Mouse (Mus musculus): ENCODE measurements around the gene Kif14.

The Kif14 gene

DNA sequence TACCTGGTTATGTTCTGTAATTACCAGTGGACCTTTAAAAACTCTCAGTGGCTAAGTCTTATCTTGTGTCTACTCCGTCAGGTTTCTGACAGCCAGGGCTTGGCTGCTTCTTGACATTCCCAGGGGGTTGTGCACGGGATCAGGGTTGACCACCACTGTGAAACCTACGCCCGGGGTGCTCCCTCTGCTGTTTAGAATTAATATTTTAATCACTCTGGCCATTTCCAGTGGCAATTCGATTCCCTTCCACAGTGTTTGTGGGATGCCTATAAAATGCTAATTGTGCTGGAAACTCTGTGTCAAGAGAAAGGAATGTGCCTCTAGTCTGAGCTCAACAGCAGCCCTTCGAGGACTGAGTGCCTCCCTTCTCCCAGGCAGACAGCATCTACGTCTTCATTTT lies 89.7 kb downstream of the Kif14 start:
- in situ Hi-C loops (cut with MboI), result loop anchor here (10.0 to 25.0 kb wide), 2 partner anchors 179 to 1481 kb away; no protein-coding TSS in a partner anchor

DNA sequence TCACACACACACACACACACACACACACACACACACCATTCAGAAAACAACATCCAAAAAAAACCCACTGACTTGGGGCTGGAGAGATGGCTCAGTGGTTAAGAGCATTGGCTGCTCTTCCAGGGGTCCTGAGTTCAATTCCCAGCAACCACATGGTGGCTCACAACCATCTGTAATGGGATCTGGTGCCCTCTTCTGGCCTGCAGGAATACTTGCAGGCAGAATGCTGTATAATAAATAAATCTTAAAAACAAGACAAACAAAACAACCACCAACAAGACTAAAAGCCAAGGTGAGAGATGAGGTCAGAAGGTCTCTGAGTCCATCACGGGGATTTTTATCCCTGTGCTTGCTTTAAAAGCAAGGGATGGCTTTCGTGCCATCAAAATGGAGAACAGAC lies 90.5 kb downstream of the Kif14 start:
- in situ Hi-C loops (cut with MboI), result loop anchor here (10.0 to 25.0 kb wide), 2 partner anchors 178 to 1481 kb away; no protein-coding TSS in a partner anchor

DNA sequence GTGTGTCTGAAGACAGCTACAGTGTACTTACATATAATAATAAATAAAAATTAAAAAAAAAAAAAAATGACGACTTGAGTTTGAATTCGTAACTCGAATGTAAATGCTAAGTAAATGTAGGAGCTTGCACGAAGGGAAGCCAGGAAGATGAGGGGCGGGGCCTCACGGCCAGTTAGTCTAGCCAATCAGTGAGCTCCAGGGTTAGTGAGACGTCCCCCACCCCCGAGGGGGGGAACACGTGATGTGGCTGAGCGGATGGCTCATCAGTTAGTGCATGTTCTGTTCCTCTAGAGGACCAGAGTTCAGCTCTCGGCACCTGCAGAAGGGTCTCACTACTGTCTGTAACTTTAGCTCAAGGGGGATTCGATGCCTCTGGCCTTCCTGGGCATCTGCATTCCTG lies 91.3 kb downstream of the Kif14 start:
- in situ Hi-C loops (cut with MboI), result loop anchor here (10.0 to 25.0 kb wide), 2 partner anchors 177 to 1480 kb away; no protein-coding TSS in a partner anchor

DNA sequence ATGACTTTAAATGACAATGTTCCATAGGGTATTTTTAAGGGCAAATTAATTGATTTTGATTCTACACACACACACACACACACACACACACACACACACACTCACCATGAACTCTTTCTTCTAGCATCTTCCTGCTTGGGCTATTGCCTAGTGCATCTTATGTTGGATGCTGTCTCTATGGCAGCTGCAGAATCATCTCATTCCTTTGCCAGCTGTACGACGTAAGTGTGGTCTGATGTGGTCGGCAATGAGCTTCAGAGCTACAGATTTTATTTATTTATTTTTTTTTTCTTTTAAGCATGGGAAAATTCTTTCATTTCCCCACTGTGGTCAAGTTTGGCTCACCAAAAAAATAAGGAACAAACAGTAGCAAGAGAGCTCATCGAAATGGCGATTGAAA lies 92.6 kb downstream of the Kif14 start:
- in situ Hi-C loops (cut with MboI), result loop anchor here (10.0 to 25.0 kb wide), 2 partner anchors 176 to 1479 kb away; no protein-coding TSS in a partner anchor

DNA sequence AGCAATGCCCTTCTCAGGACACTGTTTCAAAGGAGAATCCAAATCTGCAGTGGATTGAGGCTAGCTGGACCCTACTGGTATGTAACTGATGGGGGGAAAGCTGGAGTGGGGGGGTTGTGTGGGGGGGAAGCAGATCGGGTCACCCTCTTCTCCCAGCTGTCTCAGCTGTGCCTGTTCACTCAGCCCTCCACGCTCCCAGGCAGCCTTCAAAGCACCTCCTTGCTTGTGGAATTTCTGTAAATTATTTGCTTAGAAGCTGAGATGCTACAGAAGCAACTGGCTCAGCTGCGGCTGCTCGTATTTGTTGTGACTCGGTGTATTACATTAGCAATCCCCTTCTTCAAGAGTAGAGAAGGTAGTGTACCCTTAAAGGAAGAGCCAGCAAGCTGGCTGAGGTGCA lies 93.1 kb downstream of the Kif14 start:
- in situ Hi-C loops (cut with MboI), result loop anchor here (10.0 to 25.0 kb wide), 2 partner anchors 176 to 1478 kb away; no protein-coding TSS in a partner anchor

DNA sequence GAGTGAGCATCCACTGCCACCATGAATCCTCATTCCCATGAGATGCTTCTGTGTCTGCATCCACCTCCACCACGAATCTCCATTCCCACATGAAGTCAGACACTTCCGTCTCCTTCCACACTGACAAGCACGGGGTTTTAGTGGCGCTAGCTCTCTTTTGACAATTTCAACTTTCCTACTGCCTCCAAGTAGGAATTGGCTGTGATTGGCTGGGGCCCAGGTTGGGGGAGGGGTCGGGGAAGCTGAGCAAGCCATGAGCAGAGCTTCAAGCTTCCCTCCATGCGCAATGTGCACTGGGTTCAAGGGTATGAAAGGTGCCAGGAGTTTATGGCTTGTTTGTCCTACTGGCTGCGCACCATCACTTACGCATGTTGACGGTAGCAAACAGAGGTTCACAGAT lies 93.6 kb downstream of the Kif14 start:
- in situ Hi-C loops (cut with MboI), result loop anchor here (10.0 to 25.0 kb wide), 2 partner anchors 175 to 1478 kb away; no protein-coding TSS in a partner anchor

DNA sequence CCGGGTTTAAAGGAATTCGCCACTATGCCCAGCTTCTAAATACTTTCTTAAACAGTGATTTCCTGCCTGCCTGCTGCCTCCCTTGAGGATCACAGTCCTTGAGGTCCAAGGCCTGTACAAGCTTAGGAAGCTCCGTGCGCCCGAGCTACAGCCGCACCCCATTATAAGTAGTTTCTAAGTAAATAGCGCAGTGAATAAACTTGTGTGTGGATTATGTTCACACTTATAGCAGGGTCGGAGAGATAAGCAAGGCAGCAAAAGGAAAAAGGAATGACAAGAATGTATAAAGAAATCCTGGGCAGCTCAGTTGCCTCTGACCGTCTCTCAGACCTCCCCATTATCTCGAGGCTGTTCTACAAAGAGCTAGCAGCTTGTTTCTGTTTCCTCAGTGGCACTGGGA lies 95.7 kb downstream of the Kif14 start:
- in situ Hi-C loops (cut with MboI), result loop anchor here (25.0 kb wide), 1 partner anchor 1475 kb away; no protein-coding TSS in a partner anchor

DNA sequence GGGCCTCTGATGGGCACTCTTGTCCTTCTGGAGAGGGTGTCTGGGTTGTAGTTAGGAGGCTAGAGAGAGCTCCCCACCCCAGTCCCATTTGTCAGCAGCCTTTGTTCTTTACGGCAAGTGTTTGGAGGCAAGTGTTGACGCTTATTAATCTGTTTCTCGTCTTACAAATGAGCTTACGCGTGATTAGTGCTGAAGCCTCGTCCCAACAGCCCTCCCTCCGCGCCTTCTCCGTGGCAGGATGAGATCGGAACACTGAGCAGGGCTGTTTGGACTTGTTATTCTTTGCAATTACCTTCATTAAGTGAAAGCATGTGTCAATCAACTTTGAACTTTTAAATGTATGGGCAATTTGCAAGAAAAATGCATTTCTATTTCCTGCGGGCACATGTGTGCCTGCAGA lies 97.0 kb downstream of the Kif14 start:
- in situ Hi-C loops (cut with MboI), result loop anchor here (25.0 kb wide), 1 partner anchor 1474 kb away; no protein-coding TSS in a partner anchor

DNA sequence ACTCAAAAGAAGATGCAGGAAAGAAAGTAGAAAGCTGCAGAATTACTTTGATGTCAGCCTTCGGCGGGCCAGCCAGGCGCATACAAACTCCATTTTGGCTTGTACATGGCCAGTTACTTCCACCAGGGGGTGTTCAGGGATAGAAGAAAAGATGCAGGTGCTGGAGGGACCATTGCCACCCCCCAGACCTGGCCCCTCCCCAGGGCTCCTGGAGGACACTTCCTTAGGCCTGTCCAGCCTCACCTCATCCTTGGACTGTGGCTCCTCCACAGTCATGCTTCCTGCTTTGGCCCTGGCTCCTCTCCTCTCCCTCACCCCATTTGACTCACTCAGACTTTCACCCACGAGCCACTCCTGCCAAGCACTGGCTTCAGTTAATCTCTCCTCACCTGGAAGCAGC lies 98.8 kb downstream of the Kif14 start:
- in situ Hi-C loops (cut with MboI), result loop anchor here (25.0 kb wide), 1 partner anchor 1472 kb away; no protein-coding TSS in a partner anchor

DNA sequence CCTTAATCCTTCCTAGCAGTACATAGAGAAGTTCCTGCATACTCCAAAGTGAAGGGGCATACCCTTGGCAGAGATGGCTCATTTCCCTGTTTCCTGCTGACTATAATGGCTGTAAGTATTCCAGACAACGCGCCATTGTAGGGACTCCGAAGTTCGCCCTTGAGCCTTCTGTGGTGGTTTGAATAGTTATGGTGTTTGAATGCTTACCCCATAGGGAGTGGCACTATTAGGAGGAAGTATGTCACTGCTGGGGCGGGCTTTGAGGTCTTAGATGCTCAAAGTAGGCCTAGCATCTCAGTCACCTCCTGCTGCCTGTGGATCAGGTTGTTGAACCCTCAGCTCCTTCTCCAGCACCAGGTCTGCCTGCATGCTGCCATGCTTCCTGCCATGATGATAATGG lies 100.2 kb downstream of the Kif14 start:
- in situ Hi-C loops (cut with MboI), result loop anchor here (25.0 kb wide), 1 partner anchor 1471 kb away; no protein-coding TSS in a partner anchor

DNA sequence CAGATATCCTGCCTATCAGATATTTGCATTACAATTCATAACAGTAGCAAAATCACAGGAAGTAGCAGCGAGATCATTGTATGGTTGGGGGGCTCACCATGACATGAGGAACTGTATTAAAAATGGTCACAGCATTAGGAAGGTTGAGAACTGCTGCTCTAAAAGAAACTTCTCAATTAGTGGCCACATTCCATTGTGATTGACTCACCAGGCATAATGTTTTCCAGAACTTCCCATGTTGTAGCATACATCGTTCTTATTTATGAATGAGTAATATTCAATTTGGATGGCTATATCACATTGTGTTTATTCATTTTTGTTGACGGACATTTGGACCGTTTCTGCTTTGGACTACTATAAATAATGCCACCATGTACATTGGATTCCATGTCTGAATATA lies 101.5 kb downstream of the Kif14 start:
- in situ Hi-C loops (cut with MboI), result loop anchor here (25.0 kb wide), 1 partner anchor 1470 kb away; no protein-coding TSS in a partner anchor

DNA sequence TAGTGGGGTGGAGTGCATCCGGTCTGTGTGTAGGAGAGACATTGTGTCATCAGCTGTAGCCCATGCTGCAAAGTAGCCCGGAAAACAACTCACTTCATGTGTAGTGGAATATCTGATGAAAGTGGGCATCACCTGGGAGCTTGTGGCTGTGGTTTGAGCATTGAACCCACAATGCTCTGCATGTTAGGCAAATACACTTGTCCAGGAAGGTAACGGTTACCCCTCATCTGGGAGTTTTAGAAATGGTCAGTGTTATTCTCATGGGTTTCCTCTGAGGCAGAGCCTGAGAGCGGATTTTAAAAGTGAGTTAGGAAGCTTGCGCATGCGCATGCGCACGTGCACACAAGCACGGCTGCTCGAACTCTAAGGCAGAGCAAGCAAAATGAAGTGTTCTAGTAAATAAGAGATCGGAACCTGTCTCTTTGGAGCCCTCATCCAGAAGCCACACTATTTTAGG lies 102.6 kb downstream of the Kif14 start:
- in situ Hi-C loops (cut with MboI), result loop anchor here (25.0 kb wide), 1 partner anchor 1469 kb away; no protein-coding TSS in a partner anchor

DNA sequence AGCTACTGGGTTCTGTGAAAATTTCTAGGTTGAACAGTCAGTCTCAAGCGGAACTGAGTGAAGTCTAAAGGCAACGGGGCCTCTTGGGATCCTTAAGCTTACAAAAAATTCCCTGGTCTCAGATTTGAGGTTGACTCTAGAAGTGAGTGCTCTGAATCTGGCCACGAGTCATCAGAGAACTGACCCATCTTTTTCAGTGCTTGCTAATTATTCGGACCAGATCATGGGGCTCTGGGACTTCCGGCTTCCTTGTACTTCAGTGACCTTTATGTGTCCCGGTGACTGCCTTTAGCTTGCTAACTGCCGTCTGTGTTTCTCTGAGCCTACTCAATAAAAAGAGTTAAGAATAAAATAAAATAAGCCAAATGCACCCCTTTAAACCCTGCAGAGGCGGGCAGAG lies 103.1 kb downstream of the Kif14 start:
- in situ Hi-C loops (cut with MboI), result loop anchor here (25.0 kb wide), 1 partner anchor 1468 kb away; no protein-coding TSS in a partner anchor

DNA sequence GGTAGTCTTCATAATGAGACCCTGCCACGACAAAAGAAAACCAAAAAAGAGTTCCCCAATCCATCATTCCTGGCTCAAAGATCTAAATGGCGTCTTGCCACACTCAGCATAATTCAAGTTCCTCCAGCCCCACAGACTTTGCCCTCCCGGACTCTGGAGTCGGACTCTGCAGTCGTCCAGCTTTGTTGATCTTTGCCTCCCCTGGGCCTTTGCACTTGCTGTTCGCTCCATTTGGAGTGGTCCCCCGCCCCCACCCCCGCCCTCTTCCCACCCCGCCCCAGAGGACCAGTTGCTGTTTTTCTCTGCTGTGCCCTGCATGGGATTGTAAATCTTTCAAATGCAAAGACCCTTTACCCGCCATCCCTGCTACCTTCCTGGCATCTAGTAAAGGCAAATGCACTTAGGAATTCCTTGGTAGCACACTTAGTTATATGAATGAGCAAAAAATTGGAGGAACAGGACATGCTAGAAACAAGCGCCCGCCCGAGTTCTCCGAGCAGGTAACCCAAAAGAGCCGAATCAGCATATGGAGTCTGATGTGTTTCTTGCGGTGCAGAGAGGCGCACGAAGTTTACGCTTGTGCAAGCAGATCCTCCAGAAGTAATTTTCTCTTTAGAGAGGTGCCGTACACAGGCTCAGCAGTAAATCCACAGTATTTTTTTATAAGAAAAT lies 103.6 kb downstream of the Kif14 start:
- in situ Hi-C loops (cut with MboI), result loop anchor here (25.0 kb wide), 1 partner anchor 1468 kb away; no protein-coding TSS in a partner anchor

DNA sequence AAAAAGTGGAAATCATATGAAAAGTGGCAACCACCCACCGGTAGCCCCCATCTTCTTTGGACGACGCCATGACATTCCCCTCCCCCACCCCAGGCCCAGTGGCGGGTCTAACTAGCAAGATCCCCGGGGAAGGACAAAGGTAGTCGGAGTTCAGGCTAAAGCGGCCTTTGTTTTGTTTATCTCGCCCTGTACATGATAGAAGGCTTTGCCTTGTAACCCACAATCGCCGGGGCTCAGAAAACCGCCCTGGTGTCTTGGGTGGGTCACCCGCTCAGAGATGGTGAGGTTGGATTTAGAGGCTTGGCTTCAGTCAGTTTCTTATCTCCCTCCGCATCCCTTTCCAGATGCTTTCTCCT lies 104.1 kb downstream of the Kif14 start:
- in situ Hi-C loops (cut with MboI), result loop anchor here (25.0 kb wide), 1 partner anchor 1467 kb away; no protein-coding TSS in a partner anchor

DNA sequence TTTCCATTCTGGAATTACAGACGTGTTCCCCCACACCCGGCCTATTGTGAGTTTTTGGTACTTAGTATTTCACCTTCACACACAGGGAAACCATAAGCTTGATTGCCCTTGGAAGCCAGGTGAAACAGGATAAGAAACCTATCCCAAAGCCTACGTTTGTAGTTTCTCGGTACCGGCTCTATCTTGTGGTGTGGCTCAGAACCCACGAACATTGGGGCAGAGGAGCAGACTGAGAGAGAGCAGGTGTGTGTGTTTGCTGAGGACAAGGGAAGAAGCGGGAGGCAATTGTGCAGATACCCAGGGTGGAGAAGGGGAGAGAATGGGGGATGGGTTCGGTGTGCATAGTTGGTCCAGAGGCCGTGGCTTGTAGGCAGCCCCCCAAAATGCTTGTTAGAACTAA lies 104.8 kb downstream of the Kif14 start:
- in situ Hi-C loops (cut with MboI), result loop anchor here (25.0 kb wide), 1 partner anchor 1466 kb away; no protein-coding TSS in a partner anchor

DNA sequence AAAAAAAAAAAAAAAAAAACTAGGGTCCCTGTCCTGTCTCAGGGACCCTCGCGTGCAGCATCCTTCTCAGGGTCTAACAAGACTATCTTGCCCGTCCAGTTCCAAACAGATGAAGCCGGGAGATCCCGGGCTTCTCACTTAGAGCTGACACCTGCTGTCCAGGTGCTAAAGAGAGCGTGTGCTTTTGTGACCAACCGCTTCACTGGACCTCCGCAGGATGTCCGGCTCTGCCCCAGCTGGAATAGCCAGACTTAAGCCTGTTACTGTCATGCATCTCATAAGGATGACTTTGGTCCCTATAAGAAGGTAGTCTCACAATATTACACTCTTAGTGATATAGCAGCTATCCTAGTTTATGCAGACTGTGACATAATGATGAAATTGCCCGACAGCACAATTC lies 105.4 kb downstream of the Kif14 start:
- in situ Hi-C loops (cut with MboI), result loop anchor here (25.0 kb wide), 1 partner anchor 1466 kb away; no protein-coding TSS in a partner anchor

DNA sequence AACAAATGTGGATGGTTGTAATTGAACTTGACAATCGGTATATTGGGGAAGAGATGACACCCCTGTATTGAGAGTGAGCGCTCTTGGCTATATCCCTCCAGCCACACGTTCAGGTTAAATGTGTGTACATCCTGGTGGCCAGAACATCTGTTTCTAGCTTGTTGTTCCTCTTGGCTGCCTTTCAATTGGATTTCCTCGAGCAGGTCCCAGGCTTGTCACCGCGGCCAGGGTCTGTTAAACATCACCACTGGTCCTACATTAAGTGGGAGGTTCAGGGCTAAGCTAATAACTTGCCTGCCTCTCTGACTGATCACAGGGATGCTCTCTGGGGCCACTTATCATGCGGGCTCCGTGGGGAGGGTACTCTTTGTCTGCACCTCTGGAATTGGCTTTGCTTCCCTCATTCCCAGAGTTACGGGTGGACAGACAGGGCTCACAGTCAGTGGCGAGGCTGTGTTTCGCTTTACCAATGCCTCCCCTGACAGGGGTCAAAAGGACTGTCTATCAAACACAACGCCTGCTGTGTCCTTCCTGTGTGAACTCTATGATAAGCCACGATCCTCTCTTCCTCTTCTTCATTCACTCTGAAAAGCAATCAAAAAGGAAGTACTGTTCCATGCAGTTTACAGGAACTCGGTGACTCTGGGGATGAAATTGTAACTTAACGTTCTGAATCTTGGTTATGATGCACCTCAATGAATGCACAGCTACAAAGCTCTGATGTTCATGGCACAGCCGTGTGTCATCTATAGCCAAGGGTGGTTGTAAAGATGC lies 111.9 kb downstream of the Kif14 start:
- in situ Hi-C loops (cut with MboI), result no loop called here

DNA sequence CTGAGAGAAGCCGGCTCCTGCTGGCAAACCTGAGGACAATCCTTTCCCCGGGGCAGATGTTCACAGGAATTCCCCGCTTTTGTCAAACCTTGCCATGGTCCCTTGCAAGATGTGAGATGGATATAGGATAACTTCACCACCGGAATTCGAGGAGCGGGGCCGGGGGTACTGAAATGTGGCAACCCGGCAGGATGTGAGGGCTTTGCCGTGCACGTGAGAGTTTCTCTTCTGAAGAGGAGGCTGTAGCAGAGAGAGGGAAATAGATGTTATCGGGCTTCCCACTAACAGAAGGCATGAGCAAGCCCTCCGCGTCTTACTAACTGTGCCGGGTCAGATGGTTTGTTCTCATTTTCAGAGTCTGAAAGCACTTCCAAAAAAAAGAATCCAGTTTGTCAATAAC lies 113.2 kb downstream of the Kif14 start:
- in situ Hi-C loops (cut with MboI), result no loop called here

DNA sequence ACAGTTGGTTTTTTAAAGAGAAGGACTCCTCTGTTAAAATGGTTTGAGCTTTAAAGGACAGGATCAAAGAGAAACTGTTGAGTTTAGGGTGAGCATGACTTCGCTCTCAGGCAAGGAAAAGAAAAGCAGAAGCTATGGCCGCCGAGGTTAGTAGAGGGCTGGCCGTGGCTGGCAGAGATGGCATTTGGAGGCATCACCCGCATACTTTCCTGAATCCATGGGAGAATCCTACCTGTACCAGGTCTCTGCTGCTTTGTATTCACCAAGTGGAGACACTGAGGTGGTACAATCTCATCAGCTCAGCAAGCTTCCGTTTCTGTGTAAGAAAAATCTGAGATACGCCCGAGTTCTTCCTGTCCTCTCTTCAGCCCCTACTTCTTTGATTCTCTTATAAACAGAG lies 114.1 kb downstream of the Kif14 start:
- in situ Hi-C loops (cut with MboI), result no loop called here
